Comparison of ENCODE assay signal across 22 mouse cellular contexts in genomic region chr11:66836633-66837380, GRCm38 (mm10).
DNase-seq lines count a peak whose midpoint lies in the region; ATAC-seq lines count a peak whose summit lies in the region.
"Had no signal": no experiment of that assay in that cellular context is flagged by ENCODE, and none has a peak within 500 bp of the region (broad histone marks: within the 10 kb centered on the region; RNA-seq: fewer than 3 reads in every experiment).

No protein-coding gene starts in this region.

- no peak overlapping the region for H3K9ac ChIP-seq in hindbrain, embryonic 11.5 days (ENCODE audit: low read depth, low read length)
- H3K9ac ChIP-seq in hindbrain, embryonic 16.5 days (ENCODE audit: low read depth, low read length), result no peak overlapping the region
- H3K9ac ChIP-seq in kidney, embryonic 14.5 days (ENCODE audit: low read depth, low read length), result no peak overlapping the region
- H3K9ac ChIP-seq: heart, embryonic 12.5 days; stomach, embryonic 15.5 days had no signal

- WGBS in hindbrain, embryonic 11.5 days, result 58% methylated on average over 2 of the region's 2 CpGs
- 71% methylated on average over 2 of the region's 2 CpGs for WGBS in hindbrain, embryonic 16.5 days
- WGBS in kidney, embryonic 14.5 days, result 77% methylated on average over 2 of the region's 2 CpGs

- no peaks in the 10 kb centered on the region for H3K36me3 ChIP-seq in hindbrain, embryonic 11.5 days (ENCODE audit: control insufficient read depth, insufficient read depth, low read length)
- H3K36me3 ChIP-seq in hindbrain, embryonic 16.5 days (ENCODE audit: control insufficient read depth, insufficient read depth, low read length), result no peaks in the 10 kb centered on the region
- H3K36me3 ChIP-seq in kidney, embryonic 14.5 days (ENCODE audit: control insufficient read depth, insufficient read depth, low read length), result no peaks in the 10 kb centered on the region
- H3K36me3 ChIP-seq: heart, embryonic 12.5 days; limb, embryonic 10.5 days; stomach, embryonic 15.5 days had no signal

- no peaks in the 10 kb centered on the region for H3K9me3 ChIP-seq in hindbrain, embryonic 11.5 days (ENCODE audit: control insufficient read depth, low read length)
- no peaks in the 10 kb centered on the region for H3K9me3 ChIP-seq in hindbrain, embryonic 16.5 days (ENCODE audit: control insufficient read depth, low read length)
- no peaks in the 10 kb centered on the region for H3K9me3 ChIP-seq in kidney, embryonic 14.5 days (ENCODE audit: control insufficient read depth, low read length)
- H3K9me3 ChIP-seq: heart, embryonic 12.5 days; limb, embryonic 10.5 days; stomach, embryonic 15.5 days had no signal

- H3K27me3 ChIP-seq in hindbrain, embryonic 11.5 days (ENCODE audit: control insufficient read depth, insufficient read depth, low read length), result no peaks in the 10 kb centered on the region
- H3K27me3 ChIP-seq in hindbrain, embryonic 16.5 days (replicated peaks; ENCODE audit: control insufficient read depth, insufficient read depth, low read length), result no peaks in the 10 kb centered on the region
- no peaks in the 10 kb centered on the region for H3K27me3 ChIP-seq in kidney, embryonic 14.5 days (ENCODE audit: control insufficient read depth, insufficient read depth, low read length)
- H3K27me3 ChIP-seq: heart, embryonic 12.5 days; megakaryocyte, embryonic 14.5 days; stomach, embryonic 15.5 days had no signal

- no peaks in the 10 kb centered on the region; the same call in 1 of the 2 replicates for H3K4me1 ChIP-seq in hindbrain, embryonic 11.5 days (replicated peaks; ENCODE audit: control insufficient read depth, insufficient read depth, low read length)
- H3K4me1 ChIP-seq in hindbrain, embryonic 16.5 days (ENCODE audit: control insufficient read depth, insufficient read depth, low read depth, low read length), result no peaks in the 10 kb centered on the region
- H3K4me1 ChIP-seq in kidney, embryonic 14.5 days (ENCODE audit: control insufficient read depth, insufficient read depth, low read length), result no peaks in the 10 kb centered on the region
- H3K4me1 ChIP-seq: limb, embryonic 10.5 days; megakaryocyte, embryonic 14.5 days; stomach, embryonic 15.5 days had no signal

- no peak overlapping the region for H3K4me2 ChIP-seq in hindbrain, embryonic 11.5 days (replicated peaks; ENCODE audit: low read depth, low read length)
- H3K4me2 ChIP-seq in hindbrain, embryonic 16.5 days (ENCODE audit: low read length), result no peak overlapping the region
- no peak overlapping the region for H3K4me2 ChIP-seq in kidney, embryonic 14.5 days (replicated peaks; ENCODE audit: low read depth, low read length)
- H3K4me2 ChIP-seq: heart, embryonic 12.5 days; stomach, embryonic 15.5 days had no signal

- H3K4me3 ChIP-seq in hindbrain, embryonic 11.5 days (ENCODE audit: low read depth, low read length), result no peak overlapping the region
- H3K4me3 ChIP-seq in hindbrain, embryonic 16.5 days (ENCODE audit: low read length), result no peak overlapping the region
- no peak overlapping the region for H3K4me3 ChIP-seq in kidney, embryonic 14.5 days (ENCODE audit: low read length)
- H3K4me3 ChIP-seq: heart, embryonic 12.5 days; limb, embryonic 10.5 days; megakaryocyte, embryonic 14.5 days; stomach, embryonic 15.5 days had no signal

- DNase-seq in embryo, embryonic 10 days (ENCODE audit: low spot score), result peak; percentile 58
- no peak for DNase-seq in embryo, embryonic 9.5 days (ENCODE audit: extremely low spot score)
- DNase-seq in hindbrain, embryonic 11.5 days (ENCODE audit: low spot score), result peak; percentile 27
- DNase-seq in retina, embryonic 14.5 days (ENCODE audit: low spot score), result peak; percentile 31
- DNase-seq in retina, postnatal 1 day, result no peak
- DNase-seq in urinary bladder, adult 2 months (ENCODE audit: low spot score), result no peak
- DNase-seq: adrenal gland, adult 8-10 months; cerebellum, postnatal 10 days; heart, postnatal 14 days; kidney, adult 2 months; kidney, postnatal 25 days; lung, adult 18-20 months; lung, postnatal 14 days; thymus, adult 18-20 months; thymus, postnatal 4 days had no signal

- H3K27ac ChIP-seq in hindbrain, embryonic 11.5 days (ENCODE audit: low read depth, low read length), result no peak overlapping the region
- no peak overlapping the region for H3K27ac ChIP-seq in hindbrain, embryonic 16.5 days (ENCODE audit: low read depth, low read length)
- no peak overlapping the region for H3K27ac ChIP-seq in kidney, embryonic 14.5 days (ENCODE audit: low read depth, low read length)
- H3K27ac ChIP-seq: limb, embryonic 10.5 days; stomach, embryonic 15.5 days had no signal

- peak; percentile 63 for ATAC-seq in hindbrain, embryonic 11.5 days (ENCODE audit: low FRiP score)
- ATAC-seq in hindbrain, embryonic 16.5 days, result no peak
- no peak for ATAC-seq in kidney, embryonic 14.5 days (ENCODE audit: low FRiP score, low TSS enrichment)
- ATAC-seq: inflammation-experienced regulatory T-cells, adult 6 months had no signal

Comparison
In these comparisons a context has a peak if more than half of its experiments do, and no peak if none do; other contexts are left out.
1. DNase-seq: peak in embryo, embryonic 10 days (single experiment), hindbrain, embryonic 11.5 days (single experiment) and retina, embryonic 14.5 days (single experiment); none in embryo, embryonic 9.5 days (single experiment), retina, postnatal 1 day (single experiment) and urinary bladder, adult 2 months (single experiment).